Mouse (Mus musculus): Measurements from ENCODE around the gene Mvk. TPM values are rescaled to one million over a fixed set of nuclear protein-coding genes. Genes with fewer than 3 reads are reported as not detected.

Gene Mvk
- polyA plus RNA-seq, 1 experiment = 2.0 TPM

DNA sequence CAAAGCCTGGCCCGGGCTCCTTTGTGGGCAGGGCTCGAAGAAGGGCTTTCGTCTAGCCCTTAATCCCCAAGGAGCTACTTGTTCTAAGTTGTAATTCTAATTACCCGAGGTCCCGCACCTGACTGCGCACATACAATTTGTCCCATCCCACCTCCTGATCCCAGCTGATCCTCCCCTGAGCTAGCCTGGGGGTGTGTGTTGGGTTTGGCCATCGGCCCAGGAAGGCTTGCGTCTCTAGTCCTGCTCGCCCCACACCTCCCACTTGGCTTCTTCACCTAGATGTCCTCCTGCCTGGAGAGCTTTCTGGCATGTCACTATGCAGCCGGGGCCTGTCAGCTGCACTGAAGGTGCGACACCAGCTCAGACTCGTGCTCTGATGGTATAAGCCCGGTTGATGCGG is 8.5 kb upstream of the Mvk start:
- H3K36me3 ChIP-seq (ENCODE audit: control insufficient read depth) = peaks cover 26% of the 10 kb centered on the region

DNA sequence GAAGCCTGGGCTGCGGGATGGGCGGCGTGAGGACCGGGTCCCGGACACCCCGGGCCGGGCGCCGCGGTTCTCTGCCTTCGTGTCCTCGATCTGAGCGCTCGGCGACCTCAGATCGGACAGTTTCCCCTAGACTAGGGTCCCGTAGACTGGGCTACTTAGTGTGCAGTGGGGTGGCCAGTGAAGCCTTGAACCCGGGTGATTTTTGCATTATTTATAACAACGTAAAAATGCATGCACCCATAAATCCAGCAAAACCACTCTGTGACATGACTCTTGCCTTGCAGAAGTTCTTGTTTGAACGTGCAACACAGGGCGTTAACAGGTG is 261 bp downstream of the Mvk start:
- H3K27me3 ChIP-seq (ENCODE audit: control insufficient read depth) = no peaks in the 10 kb centered on the region
- peak overlapping the region; percentile 71 for H3K4me3 ChIP-seq (replicated peaks)
- no peak for TF ChIP-seq GATA1 (IDR thresholded peaks at IDR 0.05; ENCODE audit: low read length)
- TF ChIP-seq TAL1 (IDR thresholded peaks at IDR 0.05; ENCODE audit: low read length) = no peak
- H3K9me3 ChIP-seq (ENCODE audit: control insufficient read depth, low read length) = no peaks in the 10 kb centered on the region
- peaks cover 29% of the 10 kb centered on the region for H3K4me1 ChIP-seq (ENCODE audit: control insufficient read depth)
- H3K36me3 ChIP-seq (ENCODE audit: control insufficient read depth) = peaks cover 11% of the 10 kb centered on the region

More for the DNA sequence above, 8.5 kb upstream of the Mvk start:
- Histone ChIP-seq H3K4me1 (ENCODE audit: control insufficient read depth) (no peaks in the 10 kb centered on the region), H3K9me3 (ENCODE audit: control insufficient read depth, low read length) (no peaks in the 10 kb centered on the region), H3K27me3 (ENCODE audit: control insufficient read depth) (no peaks in the 10 kb centered on the region), H3K4me3 (replicated peaks) (no peak overlapping the region)
- no peak for TF ChIP-seq TAL1 (IDR thresholded peaks at IDR 0.05; ENCODE audit: low read length)
- TF ChIP-seq GATA1 (IDR thresholded peaks at IDR 0.05; ENCODE audit: low read length) = no peak

GRCm38 (mm10) chr5:114449011-114449410 is 4.9 kb downstream of the Mvk start:
- Histone ChIP-seq H3K4me1 (ENCODE audit: control insufficient read depth) (peaks cover 15% of the 10 kb centered on the region), H3K4me3 (replicated peaks) (no peak overlapping the region), H3K36me3 (ENCODE audit: control insufficient read depth) (peaks cover 31% of the 10 kb centered on the region), H3K27me3 (ENCODE audit: control insufficient read depth) (no peaks in the 10 kb centered on the region), H3K9me3 (ENCODE audit: control insufficient read depth, low read length) (no peaks in the 10 kb centered on the region)
- TF ChIP-seq GATA1 (IDR thresholded peaks at IDR 0.05; ENCODE audit: low read length) = no peak
- TF ChIP-seq TAL1 (IDR thresholded peaks at IDR 0.05; ENCODE audit: low read length) = no peak

- Histone ChIP-seq H3K27me3 (ENCODE audit: control insufficient read depth) (no peaks in the 10 kb centered on the region), H3K4me3 (replicated peaks) (no peak overlapping the region), H3K9me3 (ENCODE audit: control insufficient read depth, low read length) (no peaks in the 10 kb centered on the region), H3K4me1 (ENCODE audit: control insufficient read depth) (peaks cover 2% of the 10 kb centered on the region), H3K36me3 (ENCODE audit: control insufficient read depth) (peaks cover 9% of the 10 kb centered on the region; the same call in 1 of the 2 replicates)
- TF ChIP-seq TAL1 (IDR thresholded peaks at IDR 0.05; ENCODE audit: low read length) = no peak
- TF ChIP-seq GATA1 (IDR thresholded peaks at IDR 0.05; ENCODE audit: low read length) = no peak
These were observed 12.2 kb downstream of the Mvk start for GRCm38 (mm10) chr5:114456287-114456686.

- H3K27me3 ChIP-seq (ENCODE audit: control insufficient read depth) = no peaks in the 10 kb centered on the region
- peaks cover 5% of the 10 kb centered on the region; the same call in 1 of the 2 replicates for H3K36me3 ChIP-seq (ENCODE audit: control insufficient read depth)
- no peak for TF ChIP-seq TAL1 (IDR thresholded peaks at IDR 0.05; ENCODE audit: low read length)
- no peak for TF ChIP-seq GATA1 (IDR thresholded peaks at IDR 0.05; ENCODE audit: low read length)
- H3K9me3 ChIP-seq (ENCODE audit: control insufficient read depth, low read length) = no peaks in the 10 kb centered on the region
- H3K4me3 ChIP-seq (replicated peaks) = no peak overlapping the region
- H3K4me1 ChIP-seq (ENCODE audit: control insufficient read depth) = peaks cover 2% of the 10 kb centered on the region
These were observed 13.0 kb downstream of the Mvk start for GRCm38 (mm10) chr5:114456995-114457605.

- H3K27me3 ChIP-seq (ENCODE audit: control insufficient read depth) = no peaks in the 10 kb centered on the region
These were observed 17.2 kb downstream of the Mvk start for GRCm38 (mm10) chr5:114461238-114461637.

DNA sequence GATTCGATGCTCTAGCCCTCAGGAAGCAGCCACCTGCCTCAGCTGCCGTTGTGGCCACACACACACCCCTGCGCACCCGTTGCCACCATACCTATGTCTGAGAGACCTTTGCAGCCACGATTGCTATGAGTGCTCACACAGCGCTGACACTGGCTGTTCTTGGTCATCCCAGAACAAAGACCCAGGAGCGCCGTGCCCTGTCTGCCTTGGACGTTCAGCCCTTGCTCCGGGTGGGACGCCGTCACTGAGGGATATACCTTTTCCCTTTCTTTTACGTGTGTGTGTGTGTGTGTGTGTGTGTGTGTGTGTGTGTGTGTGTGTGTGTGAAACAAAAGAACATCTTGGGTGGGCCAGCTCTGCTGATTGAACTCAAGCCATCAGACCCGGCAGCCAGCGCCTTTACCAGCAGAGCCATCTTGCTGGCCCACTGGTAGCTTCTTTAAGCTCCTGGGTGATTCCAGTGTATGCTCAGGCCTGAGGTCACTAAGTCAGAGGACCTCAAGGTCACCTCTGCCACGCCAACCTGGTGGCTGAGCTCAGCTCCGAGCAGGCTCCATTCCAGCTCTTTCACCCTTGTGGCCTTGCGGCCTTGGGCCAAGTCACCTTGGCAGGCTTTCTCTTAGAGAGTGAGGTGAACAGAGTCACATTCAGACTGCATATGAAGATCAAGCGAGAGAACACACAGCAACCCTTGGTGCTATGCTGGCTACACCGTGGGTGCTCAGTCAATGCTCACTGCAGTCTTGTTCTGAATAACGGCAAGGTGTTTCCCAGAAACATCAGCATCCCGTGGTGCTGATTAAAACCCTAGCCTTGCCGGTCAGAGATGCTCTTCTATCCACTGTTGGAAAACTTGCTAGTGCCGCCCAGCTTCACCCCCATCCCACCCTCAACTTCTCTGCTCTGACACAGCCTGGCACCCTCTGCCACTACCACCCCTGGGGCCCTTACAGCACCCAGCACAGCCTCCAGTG is 18.3 kb downstream of the Mvk start:
- TF ChIP-seq GATA1 (IDR thresholded peaks at IDR 0.05; ENCODE audit: low read length) (no peak), TAL1 (IDR thresholded peaks at IDR 0.05; ENCODE audit: low read length) (no peak)
- H3K4me3 ChIP-seq (replicated peaks) = no peak overlapping the region

More at GRCm38 (mm10) chr5:114461238-114461637, 17.2 kb downstream of the Mvk start:
- no peaks in the 10 kb centered on the region; the same call in 1 of the 2 replicates for H3K36me3 ChIP-seq (ENCODE audit: control insufficient read depth)
- no peak for TF ChIP-seq TAL1 (IDR thresholded peaks at IDR 0.05; ENCODE audit: low read length)
- no peak for TF ChIP-seq GATA1 (IDR thresholded peaks at IDR 0.05; ENCODE audit: low read length)
- H3K4me1 ChIP-seq (ENCODE audit: control insufficient read depth) = peaks cover 2% of the 10 kb centered on the region
- no peak overlapping the region for H3K4me3 ChIP-seq (replicated peaks)
- H3K9me3 ChIP-seq (ENCODE audit: control insufficient read depth, low read length) = no peaks in the 10 kb centered on the region

DNA sequence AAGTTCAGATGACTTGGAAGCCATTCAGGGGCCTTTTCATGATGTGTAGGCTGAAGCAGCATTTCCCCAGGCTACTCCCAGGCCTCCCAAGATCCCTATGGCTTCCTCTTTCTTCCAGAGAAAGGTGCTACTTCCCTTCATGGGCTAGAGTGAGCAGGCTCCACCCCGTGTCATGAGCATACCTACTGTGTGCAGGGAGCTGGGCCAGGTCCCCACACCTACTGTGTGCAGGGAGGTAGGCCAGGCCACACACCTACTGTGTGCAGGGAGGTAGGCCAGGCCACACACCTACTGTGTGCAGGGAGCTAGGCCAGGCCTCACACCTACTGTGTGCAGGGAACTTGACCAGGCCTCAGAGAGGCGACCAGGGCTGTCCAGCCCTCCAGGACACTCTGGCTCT is 20.5 kb downstream of the Mvk start:
- H3K27me3 ChIP-seq (ENCODE audit: control insufficient read depth) = no peaks in the 10 kb centered on the region
- TF ChIP-seq GATA1 (IDR thresholded peaks at IDR 0.05; ENCODE audit: low read length) = no peak
- no peak for TF ChIP-seq TAL1 (IDR thresholded peaks at IDR 0.05; ENCODE audit: low read length)
- H3K9me3 ChIP-seq (ENCODE audit: control insufficient read depth, low read length) = no peaks in the 10 kb centered on the region

More for the DNA sequence above, 18.3 kb downstream of the Mvk start:
- H3K9me3 ChIP-seq (ENCODE audit: control insufficient read depth, low read length) = no peaks in the 10 kb centered on the region
- no peaks in the 10 kb centered on the region for H3K27me3 ChIP-seq (ENCODE audit: control insufficient read depth)
- no peaks in the 10 kb centered on the region for H3K36me3 ChIP-seq (ENCODE audit: control insufficient read depth)
- peaks cover 2% of the 10 kb centered on the region for H3K4me1 ChIP-seq (ENCODE audit: control insufficient read depth)

DNA sequence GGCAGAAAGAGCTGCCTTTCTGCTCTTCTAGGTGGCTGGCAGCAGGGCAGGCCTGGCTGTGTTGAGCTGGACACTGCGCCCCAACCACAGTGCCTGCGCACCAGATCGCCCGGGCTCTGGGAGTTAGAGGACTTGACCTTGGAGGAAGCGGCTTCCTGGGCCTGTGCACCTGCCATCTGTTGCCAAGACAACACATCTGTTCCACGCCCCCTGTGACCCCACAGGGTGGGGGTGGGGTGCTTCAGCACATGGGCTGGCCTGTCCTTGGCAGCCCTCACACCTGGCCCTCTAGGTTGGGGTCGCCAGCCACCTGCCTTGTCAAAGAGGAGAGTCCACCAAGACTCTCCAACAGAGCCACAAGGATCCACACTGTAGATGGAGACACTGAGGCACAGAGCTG is 21.6 kb downstream of the Mvk start:
- Histone ChIP-seq H3K4me3 (replicated peaks) (no peak overlapping the region), H3K9me3 (ENCODE audit: control insufficient read depth, low read length) (no peaks in the 10 kb centered on the region), H3K36me3 (ENCODE audit: control insufficient read depth) (no peaks in the 10 kb centered on the region), H3K4me1 (ENCODE audit: control insufficient read depth) (peaks cover 2% of the 10 kb centered on the region; the same call in 1 of the 2 replicates), H3K27me3 (ENCODE audit: control insufficient read depth) (no peaks in the 10 kb centered on the region)
- TF ChIP-seq GATA1 (IDR thresholded peaks at IDR 0.05; ENCODE audit: low read length) (no peak), TAL1 (IDR thresholded peaks at IDR 0.05; ENCODE audit: low read length) (no peak)

More for the DNA sequence above, 20.5 kb downstream of the Mvk start:
- Histone ChIP-seq H3K4me3 (replicated peaks) (no peak overlapping the region), H3K36me3 (ENCODE audit: control insufficient read depth) (no peaks in the 10 kb centered on the region), H3K4me1 (ENCODE audit: control insufficient read depth) (peaks cover 2% of the 10 kb centered on the region; the same call in 1 of the 2 replicates)

All from erythroblast, embryonic 14.5 days (primary cell).